Mouse (Mus musculus) layer of hippocampus, adult 2 months (tissue): Measurements from ENCODE around the gene Olfr239. TPM values are rescaled to one million over a fixed set of nuclear protein-coding genes. Genes with fewer than 3 reads are reported as not detected.
"Not testable (repeated sequence)": the region's sequence is repeated elsewhere in the genome, so short reads cannot be mapped to it uniquely, and the experiment has no call there.

Experiments
- DNase-seq, 2 experiments: peaks; one replicate each; pipeline ENCODE4 v3.0.0; 2022; ENCODE audit warnings: low spot score in 2 of 2
- H3K27ac ChIP-seq: fragments of 200-600 bp; 2 replicates; pipeline ENCODE4 v1.8.1; 2022
- H3K4me3 ChIP-seq: fragments of 200-600 bp; 2 replicates; pipeline ENCODE4 v1.8.1; 2022; ENCODE audit warnings: mild to moderate bottlenecking
- CTCF ChIP-seq: fragments of 200-600 bp; conservative IDR thresholded peaks from 2 replicates; pipeline ENCODE4 v1.8.1; 2022; ENCODE audit warnings: antibody characterized with exemption, mild to moderate bottlenecking, moderate library complexity
- long read RNA-seq, 2 experiments: library from polyadenylated mRNA; stranded (forward); transcript quantifications; one replicate each; pipeline ENCODE4 v2.0.0; 2021; ENCODE audit warnings: borderline mapping rate in 2 of 2
- total RNA-seq, 2 experiments: library from RNA; stranded (reverse); gene quantifications; 2 replicates each; pipeline ENCODE4 v1.2.3; 2021

Gene Olfr239
- not detected for total RNA-seq
- long read RNA-seq, experiment 1, result 0 reads
- long read RNA-seq, experiment 2, result 0 reads

DNA sequence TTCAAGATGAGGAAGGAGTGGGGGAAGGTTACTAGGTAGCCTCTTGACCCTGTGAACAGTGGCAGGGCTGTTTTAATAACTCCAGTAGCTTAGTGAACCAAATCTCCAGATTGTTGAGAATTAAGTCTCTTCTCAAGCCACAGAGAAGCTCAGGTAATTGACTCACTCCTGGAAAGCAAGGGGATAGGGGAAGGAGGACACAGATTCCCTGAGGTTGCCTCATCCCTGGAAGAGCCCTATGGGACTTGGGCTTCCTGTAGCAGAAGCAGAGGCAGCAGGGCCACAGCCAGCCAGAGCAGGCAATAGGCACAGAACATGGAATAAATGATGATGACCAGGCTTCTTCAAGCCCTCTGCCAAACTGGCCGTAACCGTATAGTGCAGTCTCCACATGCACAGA, at the start of gene Olfr239:
Olfr239 (plus strand) TSS at position 301 of the 400 bp plus-strand sequence.
- H3K4me3 ChIP-seq, DNase-seq, H3K27ac ChIP-seq: not testable (repeated sequence)

DNA sequence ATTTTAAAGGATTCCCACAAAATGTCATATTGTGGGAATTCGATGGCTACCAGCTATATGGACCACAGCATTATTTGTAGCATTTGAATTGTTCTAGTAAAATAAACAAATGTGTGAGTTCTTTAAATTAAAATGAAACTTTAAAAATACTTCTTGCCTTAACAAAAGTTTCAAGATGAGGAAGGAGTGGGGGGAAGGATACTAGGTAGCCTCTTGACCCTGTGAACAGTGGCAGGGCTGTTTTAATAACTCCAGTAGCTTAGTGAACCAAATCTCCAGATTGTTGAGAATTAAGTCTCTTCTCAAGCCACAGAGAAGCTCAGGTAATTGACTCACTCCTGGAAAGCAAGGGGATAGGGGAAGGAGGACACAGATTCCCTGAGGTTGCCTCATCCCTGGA, 23.0 kb upstream of the Olfr239 start, which contains the start of gene Olfr55:
Olfr55 (plus strand) TSS at position 301 of the 400 bp plus-strand sequence.
- H3K4me3 ChIP-seq, H3K27ac ChIP-seq, DNase-seq: not testable (repeated sequence)

DNA sequence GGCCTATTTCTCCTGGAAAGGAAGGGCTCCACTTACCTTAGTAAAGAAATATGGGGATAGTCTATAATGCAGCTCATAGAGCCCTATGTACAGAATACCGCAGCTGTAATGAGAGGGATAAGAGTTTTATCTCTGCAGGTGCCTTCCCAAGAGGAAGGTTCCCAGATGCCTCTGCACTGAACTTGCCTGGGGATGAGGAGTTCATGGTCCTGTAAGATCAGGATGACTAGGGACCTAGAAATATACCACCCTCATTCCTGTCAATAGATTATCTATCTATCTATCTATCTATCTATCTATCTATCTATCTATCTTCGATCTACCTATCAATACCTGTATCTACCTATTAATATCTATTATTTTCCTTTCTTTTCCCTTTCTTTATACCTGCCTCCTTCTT, 30.5 kb downstream of the Olfr239 start, which contains the start of gene Olfr1564:
Olfr1564 (minus strand) TSS at position 101 of the 400 bp plus-strand sequence.
- DNase-seq, result no peak
- Histone ChIP-seq H3K27ac (no peak within 1 kb of the TSS), H3K4me3 (no peak within 1 kb of the TSS)
- no peak for TF ChIP-seq CTCF

DNA sequence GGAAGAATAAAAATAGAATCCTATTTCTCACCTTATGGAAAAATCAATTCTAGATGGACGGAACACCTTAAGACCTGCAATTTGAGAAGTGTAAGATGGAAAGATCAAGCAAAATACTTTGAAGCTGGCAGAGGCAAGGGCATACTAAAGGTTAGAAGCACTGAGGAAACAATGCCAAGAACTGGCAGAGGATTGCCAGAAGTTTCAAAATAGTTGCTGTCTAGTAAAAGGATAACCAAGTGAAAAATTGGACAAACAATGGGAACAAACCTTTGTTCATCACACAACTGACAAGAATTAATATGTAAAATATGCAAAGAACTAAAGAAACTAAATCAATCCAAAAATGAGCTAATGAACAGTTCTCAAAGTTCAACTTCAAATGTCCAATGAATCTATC, 45.5 kb downstream of the Olfr239 start:
- not testable (repeated sequence) for H3K4me3 ChIP-seq, DNase-seq, H3K27ac ChIP-seq

Other genes with a start within 250 kb of the Olfr239 start
- 10 to 100 TPM; 23.7 to 27.6 TPM for gene Cyp4f13, start 243.9 kb upstream of the Olfr239 start, total RNA-seq
- gene Zfp472, start 225.5 kb upstream of the Olfr239 start, total RNA-seq, result 1 to 10 TPM; 5.6 to 6.5 TPM
- 10 to 100 TPM; 17.9 to 19.0 TPM for gene Zfp952, start 198.2 kb upstream of the Olfr239 start, total RNA-seq
- 10 to 100 TPM; 19.3 to 21.9 TPM for gene Zfp763, start 157.9 kb upstream of the Olfr239 start, total RNA-seq
- gene 4921501E09Rik, start 123.2 kb upstream of the Olfr239 start, total RNA-seq, result not detected
- 10 to 100 TPM; 17.3 to 21.8 TPM for gene Zfp563, start 102.0 kb upstream of the Olfr239 start, total RNA-seq
- gene Morc2b, start 51.6 kb upstream of the Olfr239 start, total RNA-seq, result 1 to 10 TPM; 3.2 to 3.4 TPM
- gene Olfr55, start 22.9 kb upstream of the Olfr239 start, total RNA-seq, result not detected
- 1 to 10 TPM in 1 of 2 experiments, under 1 TPM in 1; 0.59 to 1.4 TPM for gene Olfr1564, start 30.4 kb downstream of the Olfr239 start, total RNA-seq
- gene Zfp955a, start 63.8 kb downstream of the Olfr239 start, total RNA-seq, result 10 to 100 TPM; 12.4 to 14.5 TPM
- not detected for gene Olfr63, start 73.4 kb downstream of the Olfr239 start, total RNA-seq
- 10 to 100 TPM; 32.8 to 38.8 TPM for gene Zfp955b, start 98.2 kb downstream of the Olfr239 start, total RNA-seq
- 10 to 100 TPM; 22.2 to 22.3 TPM for gene Zfp81, start 167.6 kb downstream of the Olfr239 start, total RNA-seq
- gene Zfp101, start 203.3 kb downstream of the Olfr239 start, total RNA-seq, result 10 to 100 TPM; 10.3 to 17.7 TPM
- under 1 TPM in 1 of 2 experiments, not detected in 1; 0.42 TPM for gene Actl9, start 241.6 kb downstream of the Olfr239 start, total RNA-seq